Mouse (Mus musculus) left cerebral cortex, postnatal 4 days (tissue): ENCODE results near the gene Ppp2r5a. TPM values are rescaled to one million over a fixed set of nuclear protein-coding genes. Genes with fewer than 3 reads are reported as not detected.
A peak's percentile ranks its signal among the peaks of the same experiment; 100 is the strongest.

Source experiments
- DNase-seq: peaks from one replicate; pipeline ENCODE4 v3.0.0-alpha.2; 2022
- intact Hi-C: fragments of 180-260 bp; cut with DNase I; formaldehyde crosslinking; loops from one replicate; pipeline ENCODE4 v1.15.1; 2025
- total RNA-seq, 2 experiments: library from RNA; stranded (reverse); gene quantifications; 2 replicates each; pipeline ENCODE4 v1.2.3; 2021

Gene Ppp2r5a
- total RNA-seq, 2 experiments from 2014 or later: 33.5 to 35.5 TPM

DNA sequence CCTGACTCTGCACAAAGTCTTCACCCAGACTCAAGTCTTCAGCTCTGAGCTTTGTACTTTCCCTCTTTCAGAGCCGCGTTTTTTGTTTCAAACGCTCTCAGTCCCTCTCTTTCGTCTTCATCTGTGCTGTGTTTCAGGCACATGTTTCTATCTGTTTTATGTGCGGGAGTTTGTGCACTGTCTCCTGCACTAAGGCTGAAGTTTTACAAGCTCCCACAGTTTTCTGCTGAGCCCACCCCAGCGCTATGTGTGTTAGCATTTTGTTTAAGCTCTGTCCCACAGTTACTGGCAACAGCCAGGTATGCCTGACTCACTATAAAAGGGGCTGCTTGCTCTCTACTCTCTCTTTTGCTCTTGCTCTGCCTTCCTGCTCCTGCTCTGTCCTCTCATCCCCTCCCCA, 16.3 kb upstream of the Ppp2r5a start:
- DNase-seq: no peak
- intact Hi-C loops: no loop called here

DNA sequence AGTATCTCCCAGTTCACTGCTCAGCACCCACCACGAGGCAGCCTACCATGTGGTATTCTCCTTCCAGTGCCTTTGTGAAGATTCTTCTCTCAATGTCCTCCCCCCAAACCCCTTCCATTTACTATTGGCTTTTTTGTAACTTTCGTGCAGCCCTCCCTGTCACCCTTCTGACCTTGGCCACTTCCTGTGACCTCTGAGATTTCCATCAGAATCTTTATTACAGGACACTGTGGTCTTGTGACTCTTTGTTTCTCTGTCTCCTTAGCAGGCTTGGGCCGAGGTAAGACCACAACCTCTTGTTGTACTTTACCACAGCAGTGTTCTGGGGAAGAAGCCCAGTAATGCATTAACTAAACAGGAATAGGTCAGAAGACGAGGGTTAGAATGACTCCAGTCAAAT, 15.9 kb upstream of the Ppp2r5a start:
- intact Hi-C loops: no loop called here
- no peak for DNase-seq

DNA sequence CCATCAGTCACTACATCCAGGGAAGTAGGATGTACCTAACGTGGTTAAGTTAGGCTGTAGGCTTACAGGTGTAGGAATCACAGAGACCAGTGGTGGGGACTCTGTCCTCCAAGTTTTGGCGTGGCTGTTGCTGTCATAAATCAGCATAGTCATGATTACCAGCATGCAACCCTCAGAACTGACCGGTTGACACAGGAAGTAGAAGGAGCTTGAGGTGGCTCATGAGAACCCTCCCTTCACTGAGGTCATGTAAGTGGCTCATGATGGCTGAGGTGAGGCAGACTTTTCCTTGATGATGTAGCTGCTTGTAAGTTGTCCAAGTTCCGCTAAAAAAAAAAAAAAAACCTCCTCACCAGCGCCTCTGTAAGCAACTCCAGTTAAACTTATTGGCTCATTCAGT, 14.0 kb upstream of the Ppp2r5a start:
- no peak for DNase-seq
- intact Hi-C loops: no loop called here

DNA sequence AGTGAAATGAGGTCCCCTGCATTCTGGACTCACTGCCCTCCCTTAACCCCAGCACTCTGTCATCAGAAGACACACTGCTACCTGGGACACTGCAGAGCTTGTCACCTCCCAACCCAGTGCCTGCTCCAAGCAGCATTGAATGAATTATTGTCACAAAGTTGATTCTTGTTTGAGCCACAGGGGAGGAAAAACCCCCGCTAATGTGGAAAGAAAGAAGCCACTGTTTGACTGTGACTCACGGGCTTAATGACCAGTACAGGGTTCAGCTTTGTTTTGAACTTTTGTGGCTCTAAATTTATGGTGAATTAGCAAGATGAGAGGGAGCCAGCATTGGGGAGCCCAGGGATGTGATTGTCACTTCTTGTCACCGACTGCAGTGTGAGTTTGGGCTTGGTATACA, 13.5 kb upstream of the Ppp2r5a start:
- no peak for DNase-seq
- intact Hi-C loops: no loop called here

DNA sequence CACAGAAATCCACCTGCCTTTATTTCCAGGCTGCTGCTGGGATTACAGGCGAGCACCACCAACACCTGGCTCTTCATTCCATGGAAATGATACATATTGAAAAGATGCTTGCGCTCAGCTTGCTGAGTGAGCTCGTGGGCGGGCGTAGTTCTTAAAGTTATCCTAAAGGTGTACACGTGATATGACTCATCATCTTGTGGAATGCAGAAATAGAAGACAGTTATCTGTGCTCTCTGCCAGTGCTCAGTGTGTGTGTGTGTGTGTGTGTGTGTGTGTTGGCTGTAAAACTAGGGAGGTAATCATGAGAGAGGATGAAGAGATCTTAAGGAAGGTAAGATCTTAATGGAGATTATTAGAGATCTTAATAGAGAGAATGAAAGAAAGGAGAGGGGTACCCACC, 11.4 kb upstream of the Ppp2r5a start:
- intact Hi-C loops: no loop called here
- DNase-seq: no peak

DNA sequence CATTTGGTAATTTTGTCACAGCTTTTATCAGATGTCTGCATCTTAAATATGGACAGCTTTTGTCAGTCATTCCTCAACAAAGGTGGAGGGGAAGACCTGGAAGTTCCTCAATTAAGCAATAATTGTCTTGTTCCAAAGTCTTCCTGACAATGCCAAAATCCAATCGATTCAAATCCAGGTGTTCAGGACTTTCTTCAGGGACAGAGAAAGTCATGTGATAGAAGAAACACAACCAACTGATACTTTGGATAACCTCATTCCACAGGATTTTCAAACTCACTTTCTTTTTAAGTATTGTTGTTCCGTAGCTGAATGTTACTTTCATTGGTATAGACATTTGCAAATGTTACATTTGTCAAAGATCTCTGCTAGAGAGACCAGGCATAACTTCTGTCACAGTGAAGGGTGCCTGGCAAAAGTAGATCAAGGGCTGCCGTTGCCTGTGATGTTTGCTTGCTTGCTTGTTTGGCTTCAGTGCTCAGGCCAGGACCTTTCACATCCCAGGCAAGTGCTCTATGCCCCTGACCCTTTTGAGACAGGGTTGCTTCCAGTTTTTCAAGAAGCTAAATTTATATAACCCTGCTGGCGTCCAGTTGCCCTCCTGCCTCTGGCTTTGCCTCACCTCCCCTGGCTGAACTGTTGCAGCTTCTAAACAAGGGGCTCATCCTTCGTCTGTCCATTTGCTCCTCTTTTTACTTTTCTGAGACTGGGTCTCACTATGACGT, 10.8 kb upstream of the Ppp2r5a start:
- DNase-seq: no peak
- intact Hi-C loops: no loop called here

DNA sequence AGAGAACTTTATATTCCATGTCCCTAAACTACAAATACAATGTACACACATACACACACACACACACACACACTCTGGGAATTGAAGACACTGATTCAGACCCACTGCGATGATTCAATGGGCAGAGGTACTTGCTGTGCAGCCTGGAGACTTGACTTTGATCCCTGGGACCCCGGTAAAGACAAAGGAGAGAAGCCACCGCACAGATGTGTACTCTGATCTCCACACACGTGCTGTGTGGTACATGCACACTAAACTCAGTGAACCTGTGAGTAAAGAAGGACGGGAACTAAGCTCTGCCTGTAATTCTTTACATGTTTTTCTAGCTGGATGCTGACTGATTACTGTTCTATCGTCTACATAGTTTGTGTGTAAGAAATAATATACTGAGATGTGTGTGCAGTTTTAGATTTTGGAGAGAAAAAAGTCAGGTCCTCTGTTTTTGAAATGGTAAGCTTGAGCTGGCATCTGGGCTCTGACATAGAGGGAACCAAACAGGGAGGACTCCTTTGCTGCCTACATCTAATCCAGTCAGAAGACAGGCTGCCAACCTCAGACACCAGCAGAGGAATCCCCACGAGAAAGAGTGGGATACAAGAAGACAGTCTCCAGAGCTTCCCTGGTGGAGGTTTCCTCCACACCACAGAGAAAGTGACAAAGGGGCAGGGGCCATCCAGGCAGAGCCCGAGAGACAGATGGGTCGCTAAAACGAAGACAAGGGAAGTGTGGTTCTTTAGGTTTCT, 7.4 kb upstream of the Ppp2r5a start:
- no peak for DNase-seq

DNA sequence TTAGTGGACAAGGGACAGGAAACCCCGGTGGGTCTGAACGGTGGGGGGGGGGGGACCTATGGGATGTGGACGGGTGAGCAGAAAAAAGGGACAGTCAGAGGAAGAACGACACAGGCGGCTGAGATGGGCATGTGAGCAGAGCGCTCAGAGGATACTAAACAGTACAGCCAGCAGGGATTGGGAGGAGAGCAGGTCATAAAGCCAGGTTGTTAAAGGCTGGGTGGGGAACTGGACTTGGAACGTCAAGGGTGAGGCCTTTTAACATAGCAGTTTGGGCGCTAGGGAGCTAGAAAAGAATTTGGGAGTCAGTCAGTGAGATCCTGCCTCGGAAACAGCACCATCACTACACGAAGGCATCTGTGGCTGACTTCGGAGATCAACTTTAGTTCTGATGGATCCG, 4.2 kb upstream of the Ppp2r5a start:
- no peak for DNase-seq
- intact Hi-C loops: no loop called here

More for the DNA sequence above, 7.4 kb upstream of the Ppp2r5a start:
- intact Hi-C loops: no loop called here

DNA sequence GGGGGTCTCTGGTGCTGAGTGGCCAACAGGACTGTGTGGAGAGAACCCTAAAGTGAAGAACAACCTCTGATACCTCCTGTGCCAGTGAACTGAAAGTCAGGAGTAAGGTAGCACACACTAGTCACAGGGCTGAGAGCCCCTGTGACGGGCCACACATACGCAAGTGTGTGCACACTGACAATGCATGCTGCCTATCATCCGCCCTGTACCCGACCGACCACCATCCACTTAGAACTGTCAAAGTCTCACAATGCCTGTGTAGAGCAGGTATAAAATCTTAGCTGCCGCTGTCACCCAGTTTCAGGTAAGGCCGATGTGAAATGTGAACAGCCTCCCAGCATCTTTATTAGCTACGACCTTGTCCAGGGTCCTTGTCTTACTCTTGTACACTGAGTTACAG, 3.4 kb upstream of the Ppp2r5a start:
- intact Hi-C loops: no loop called here
- DNase-seq: no peak

DNA sequence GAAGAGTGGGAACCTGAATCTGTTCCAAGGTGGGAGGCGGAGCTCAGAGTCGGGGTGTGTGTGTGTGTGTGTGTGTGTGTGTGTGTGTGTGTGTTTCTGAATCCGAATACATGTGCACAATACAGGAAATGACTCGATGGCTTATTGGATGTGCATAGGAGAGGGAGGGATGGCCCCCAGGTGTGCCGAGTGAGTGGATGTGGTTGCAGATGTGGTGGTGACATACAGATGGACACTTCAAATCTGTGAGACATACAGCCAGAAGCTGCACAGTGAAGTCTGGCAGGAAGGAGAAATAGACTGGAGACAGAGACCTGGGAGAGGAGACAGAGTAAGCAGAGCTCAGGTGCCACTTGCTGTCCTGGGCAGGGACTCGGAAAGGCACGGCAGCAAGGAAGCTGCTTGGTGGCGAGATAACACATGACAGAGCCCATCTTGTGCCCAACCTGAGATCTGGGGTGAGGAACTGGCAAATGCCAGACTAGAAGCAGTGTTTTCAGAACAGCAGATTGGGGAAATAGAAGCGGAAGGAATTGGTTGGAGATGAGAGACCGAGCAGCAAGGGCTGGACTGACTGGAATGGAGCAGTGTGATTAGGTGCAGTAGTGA, 1.8 kb upstream of the Ppp2r5a start:
- intact Hi-C loops: no loop called here
- DNase-seq: no peak

DNA sequence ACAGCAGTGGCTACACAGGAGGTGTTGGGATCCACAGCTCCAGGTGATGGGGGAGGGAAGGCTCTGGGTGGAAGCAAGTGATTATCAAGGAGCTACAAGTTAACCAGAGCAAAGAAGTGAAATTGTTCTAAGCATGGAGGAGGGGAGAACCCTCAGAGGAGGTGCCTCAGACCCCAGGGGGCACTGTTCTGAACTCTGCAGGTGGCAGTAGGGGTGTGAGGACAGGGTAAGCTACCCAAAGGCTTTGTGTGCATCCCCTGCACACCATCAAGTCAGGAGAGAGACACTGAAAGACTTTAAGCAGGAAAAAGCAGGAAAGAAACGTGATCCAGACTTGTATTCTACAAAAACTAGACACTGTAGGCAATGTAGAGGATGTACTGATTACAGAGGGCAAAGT, 1.2 kb upstream of the Ppp2r5a start:
- intact Hi-C loops: no loop called here
- no peak for DNase-seq

DNA sequence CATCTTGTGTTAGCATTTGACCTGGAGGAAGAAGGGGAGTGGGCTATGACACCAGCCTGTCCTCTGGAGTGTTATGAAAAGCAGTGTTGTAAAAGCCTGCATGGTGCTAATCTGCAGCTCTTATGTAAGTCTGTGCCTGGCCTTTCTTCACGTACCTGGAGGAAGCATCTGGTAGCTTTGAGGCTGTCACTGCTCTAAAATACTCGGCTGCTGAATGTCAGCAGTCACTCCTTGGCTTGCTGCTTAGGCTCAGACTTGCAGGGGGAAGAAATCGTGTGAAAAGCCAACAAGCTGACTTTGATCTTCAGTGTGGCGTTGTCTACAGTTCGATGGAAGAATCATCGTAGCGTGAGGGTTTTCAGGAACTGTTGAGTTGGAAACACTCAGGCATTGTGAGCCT, 566 bp downstream of the Ppp2r5a start:
- intact Hi-C loops: no loop called here

DNA sequence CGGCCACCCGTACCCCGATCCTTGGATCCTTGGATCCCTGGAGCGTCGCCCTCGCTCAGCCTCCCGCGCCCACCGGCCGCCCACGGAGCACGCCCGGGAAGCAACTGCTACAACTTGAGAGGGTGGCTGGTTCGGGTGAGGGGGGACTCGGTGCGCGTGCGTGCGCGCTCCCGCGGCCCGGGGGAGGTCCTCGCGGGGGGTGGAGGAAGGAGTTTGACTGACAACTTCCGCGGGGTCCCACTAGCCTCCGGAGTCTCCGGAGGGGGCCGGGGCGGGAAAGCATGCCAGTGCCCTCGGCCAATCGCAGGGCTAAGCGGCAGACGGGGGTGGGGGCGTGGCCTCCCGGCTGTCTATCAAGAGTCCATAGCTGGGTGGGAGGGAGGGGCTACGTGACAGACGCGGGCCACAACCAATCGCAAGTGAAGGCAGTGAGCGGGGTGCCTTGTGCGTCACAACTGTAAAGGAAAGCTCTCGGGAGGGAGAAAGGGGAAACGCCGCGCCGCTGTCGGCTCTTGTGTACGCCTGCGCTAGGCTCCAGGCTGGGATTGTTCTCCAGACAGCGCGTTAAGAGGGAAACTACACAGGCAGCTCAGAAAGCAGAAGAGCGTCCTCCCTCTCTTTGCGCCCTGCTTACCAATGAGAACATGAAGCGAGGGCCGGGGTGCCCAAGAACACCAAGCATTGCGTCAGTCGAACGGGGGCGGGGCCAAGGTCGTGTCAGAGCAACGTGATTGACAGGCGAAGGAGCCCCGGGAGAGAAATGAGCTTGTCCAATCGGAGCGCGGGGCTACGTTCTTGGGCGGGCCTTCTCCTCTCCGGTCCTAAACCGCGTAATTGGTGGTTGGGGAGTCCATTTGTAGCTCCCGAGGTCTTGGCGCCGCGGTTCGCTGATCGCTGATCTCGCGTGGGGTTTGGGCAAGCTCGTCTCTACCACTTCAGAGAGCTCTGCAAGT, 5.9 kb downstream of the Ppp2r5a start:
- peak; percentile 100 for DNase-seq
- intact Hi-C loops: no loop called here

More for the DNA sequence above, 566 bp downstream of the Ppp2r5a start:
- no peak for DNase-seq

DNA sequence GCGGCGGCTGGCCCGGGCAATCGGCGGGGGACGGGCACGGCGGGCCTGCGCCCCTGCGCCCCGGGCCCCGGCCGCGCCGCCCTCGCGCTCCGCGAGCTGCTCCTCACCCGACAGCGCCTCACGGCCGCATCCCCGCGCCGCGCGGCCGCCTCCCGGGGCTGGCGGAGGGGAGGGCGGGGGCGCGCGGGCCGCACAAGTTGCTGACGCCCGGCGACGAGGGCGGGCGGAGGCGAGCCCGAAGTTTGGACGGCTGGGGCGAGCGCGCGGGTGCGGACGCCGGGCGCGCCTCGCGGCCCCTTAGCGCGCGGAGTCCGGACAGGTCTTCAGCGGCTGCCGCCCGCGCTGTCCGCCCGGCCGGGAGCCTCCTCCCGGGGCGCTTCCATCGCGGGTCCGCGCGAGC, 6.6 kb downstream of the Ppp2r5a start:
- intact Hi-C loops: no loop called here
- DNase-seq: peak; percentile 32

DNA sequence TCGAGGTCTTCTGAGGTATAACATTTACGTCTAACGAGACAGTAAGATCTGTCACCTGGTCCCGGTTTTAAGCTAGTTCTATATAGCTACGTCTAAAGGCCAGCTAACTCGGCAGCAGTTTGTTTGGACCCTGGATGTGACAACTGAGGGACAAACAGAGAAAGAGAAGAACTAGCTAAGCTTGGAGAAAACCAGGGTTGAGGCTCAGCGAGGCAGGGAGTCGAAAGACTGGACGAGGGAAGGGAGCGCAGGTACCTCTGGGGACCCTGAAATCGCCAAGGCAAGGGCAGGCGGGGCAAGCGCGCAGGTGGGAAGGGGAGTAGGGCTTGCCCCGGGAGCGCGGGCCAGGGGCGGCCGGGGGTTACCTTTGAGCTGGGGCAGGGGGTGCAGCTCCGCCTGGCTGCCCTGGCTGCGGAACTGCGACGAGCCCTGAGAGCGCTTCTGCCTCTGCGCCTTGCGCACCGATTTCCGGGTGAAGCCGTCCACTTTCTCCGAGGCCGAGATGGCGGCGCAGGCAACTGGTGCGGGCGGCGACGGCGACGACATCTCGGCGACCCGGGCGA, 7.1 kb downstream of the Ppp2r5a start:
- intact Hi-C loops: no loop called here
- peak; percentile 46 for DNase-seq

DNA sequence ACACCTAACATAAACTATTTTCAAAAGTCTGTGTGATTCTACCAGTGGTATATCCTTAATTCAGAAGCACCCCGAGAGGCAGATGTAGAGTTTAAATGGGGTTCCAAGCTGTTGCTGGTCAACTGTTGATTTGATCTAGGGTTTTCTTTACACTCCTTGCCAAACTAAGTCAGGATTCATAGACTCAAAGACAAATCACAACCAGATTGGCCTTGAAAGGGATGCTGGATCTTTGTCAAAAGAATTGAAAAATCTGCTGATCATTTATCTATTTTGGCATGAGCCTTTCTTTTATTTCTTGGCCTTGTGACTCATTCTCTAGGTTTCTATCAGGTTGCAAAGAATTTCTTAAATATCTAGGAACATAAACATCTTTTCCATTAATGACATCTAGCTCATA, 7.9 kb downstream of the Ppp2r5a start:
- DNase-seq: no peak
- intact Hi-C loops: no loop called here

DNA sequence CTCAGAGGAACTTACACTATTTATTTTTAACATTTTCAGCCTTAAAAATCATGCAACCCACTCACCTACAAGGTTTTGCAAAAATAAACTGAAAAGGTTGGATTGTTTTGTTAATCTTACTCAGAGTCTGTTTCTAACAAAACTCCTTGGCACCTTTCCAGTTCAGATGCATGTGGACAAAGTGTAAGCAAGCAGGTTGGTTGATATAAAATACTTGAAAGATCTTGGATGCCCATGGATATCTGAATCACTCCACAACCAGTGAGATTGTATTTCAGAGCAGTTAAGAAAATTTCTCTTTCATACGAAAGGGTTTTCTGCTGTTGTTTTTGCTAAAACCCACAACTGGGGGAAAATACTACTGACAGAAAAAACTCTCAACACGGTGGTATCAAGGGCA, 8.9 kb downstream of the Ppp2r5a start:
- intact Hi-C loops: loop anchor here (5.0 kb wide), 1 partner anchor 173 kb away; no protein-coding TSS in a partner anchor
- DNase-seq: no peak

DNA sequence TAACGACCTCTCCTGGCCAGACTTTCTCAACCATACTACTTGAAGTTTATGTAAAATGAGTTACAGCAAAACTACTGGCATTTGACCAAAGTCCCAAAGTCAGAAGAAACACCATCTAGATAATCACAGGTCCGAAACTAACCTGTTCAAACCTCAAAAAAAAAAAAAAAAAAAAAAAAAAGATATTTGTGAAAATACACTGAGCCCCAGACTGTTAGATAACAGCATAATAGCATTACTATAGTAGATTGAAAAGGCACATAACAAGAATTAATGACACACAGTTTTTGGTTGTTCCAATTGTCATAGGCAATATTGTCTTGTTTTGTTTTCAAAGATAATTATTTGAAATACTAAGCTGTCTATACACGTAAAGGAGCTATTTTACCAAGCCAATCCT, 9.5 kb downstream of the Ppp2r5a start:
- intact Hi-C loops: loop anchor here (5.0 kb wide), 1 partner anchor 174 kb away; no protein-coding TSS in a partner anchor
- no peak for DNase-seq

DNA sequence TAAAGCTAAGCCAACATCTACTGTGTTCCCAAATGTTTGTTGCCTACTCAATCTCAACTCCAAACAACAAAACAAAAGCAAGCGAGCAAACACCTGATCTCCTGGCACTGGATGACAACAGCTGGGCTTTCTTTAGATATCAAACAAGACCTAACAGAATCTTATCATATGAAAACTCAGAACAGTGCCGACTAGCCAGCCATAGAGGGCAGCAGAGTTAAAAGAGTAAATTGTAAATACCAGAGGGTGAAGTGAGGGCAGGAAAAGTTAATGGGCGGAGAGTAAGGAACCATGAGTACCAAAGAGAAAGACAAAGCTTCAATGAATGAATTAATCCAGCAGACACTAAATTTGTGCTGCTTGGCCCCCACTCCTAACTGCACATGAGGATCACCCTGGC, 11.8 kb downstream of the Ppp2r5a start:
- DNase-seq: peak; percentile 40
- intact Hi-C loops: loop anchor here (5.0 kb wide), 1 partner anchor 176 kb away; no protein-coding TSS in a partner anchor

DNA sequence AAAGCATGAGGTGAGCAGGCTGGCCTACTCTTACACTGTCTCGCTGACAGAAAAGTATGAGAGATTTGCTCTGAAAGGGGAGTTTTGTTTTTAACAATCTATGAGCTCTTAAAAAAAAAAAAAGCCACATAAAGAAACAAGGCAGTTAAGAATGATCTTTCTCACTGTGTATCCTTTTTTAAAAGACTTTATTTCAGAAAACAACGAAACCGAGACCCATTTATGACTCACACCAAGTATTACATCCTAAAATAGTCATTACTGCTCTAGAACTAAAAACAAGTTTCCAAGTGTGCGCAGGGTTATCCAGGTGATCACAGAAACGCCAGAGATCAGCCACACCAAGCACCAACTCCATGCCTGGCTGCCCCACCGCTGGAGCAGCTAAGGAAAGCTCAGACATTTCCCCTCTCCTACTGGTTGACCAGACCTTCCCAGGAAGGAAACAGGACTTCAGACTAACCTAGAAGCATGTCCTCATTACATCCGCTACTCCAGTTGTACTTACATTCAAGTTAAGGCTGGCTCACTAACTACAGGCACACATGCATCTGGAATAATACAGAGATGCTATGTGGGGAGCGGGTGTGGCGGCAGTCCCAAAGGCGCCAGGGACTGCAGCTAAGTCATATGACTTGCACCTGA, 18.2 kb downstream of the Ppp2r5a start:
- intact Hi-C loops: no loop called here
- no peak for DNase-seq
